Mouse (Mus musculus) T-helper 2 cell (primary cell): ENCODE measurements around the gene Tfg.

Source experiments
- in situ Hi-C: fragments of 300-600 bp; cut with MboI, MseI; formaldehyde crosslinking; loops from one replicate; pipeline ENCODE4 v1.15.1; 2025; ENCODE audit warnings: high pct_unique_total_duplicates

Gene Tfg

GRCm38 (mm10) chr16:56646382-56647172 is 70.7 kb downstream of the Tfg start:
- in situ Hi-C loops: no loop called here

- in situ Hi-C loops: no loop called here
Observed at GRCm38 (mm10) chr16:56645251-56645650, 72.0 kb downstream of the Tfg start.
